Mouse (Mus musculus): ENCODE results near the gene Tet3.

The Tet3 gene

GRCm38 (mm10) chr6:83341387-83341786 lies 117.5 kb downstream of the Tet3 start:
- DNase-seq (ENCODE audit: low read depth in 1 of 2, low spot score in 2 of 2) = no peak

GRCm38 (mm10) chr6:83327591-83328190 lies 131.2 kb downstream of the Tet3 start:
- DNase-seq (ENCODE audit: low read depth in 1 of 2, low spot score in 2 of 2) = no peak

- no peak for DNase-seq (ENCODE audit: low read depth in 1 of 2, low spot score in 2 of 2)
These were observed 132.1 kb downstream of the Tet3 start for GRCm38 (mm10) chr6:83326761-83327160.

GRCm38 (mm10) chr6:83326394-83326736 lies 132.5 kb downstream of the Tet3 start:
- DNase-seq (ENCODE audit: low read depth in 1 of 2, low spot score in 2 of 2) = no peak

- DNase-seq (ENCODE audit: low read depth in 1 of 2, low spot score in 2 of 2) = peak; percentile 87 to 93
These were observed 133.1 kb downstream of the Tet3 start, which contains the start of the genes Mthfd2 and Mob1a for GRCm38 (mm10) chr6:83325525-83326393. Gene Mthfd2, minus strand, starts transcription at chr6:83325908. Gene Mob1a, plus strand, starts transcription at chr6:83326016.

GRCm38 (mm10) chr6:83323652-83324419 lies 135.0 kb downstream of the Tet3 start:
- no peak for DNase-seq (ENCODE audit: low read depth in 1 of 2, low spot score in 2 of 2)

- DNase-seq (ENCODE audit: low read depth in 1 of 2, low spot score in 2 of 2) = no peak
These were observed 136.1 kb downstream of the Tet3 start for GRCm38 (mm10) chr6:83322794-83323193.

- no peak for DNase-seq (ENCODE audit: low read depth in 1 of 2, low spot score in 2 of 2)
These were observed 137.0 kb downstream of the Tet3 start for GRCm38 (mm10) chr6:83321927-83322326.

- DNase-seq (ENCODE audit: low read depth in 1 of 2, low spot score in 2 of 2) = peak; percentile 56 to 80
These were observed 141.7 kb downstream of the Tet3 start for GRCm38 (mm10) chr6:83317108-83317741.

GRCm38 (mm10) chr6:83316022-83316421 lies 142.9 kb downstream of the Tet3 start:
- DNase-seq (ENCODE audit: low read depth in 1 of 2, low spot score in 2 of 2) = no peak

- DNase-seq (ENCODE audit: low read depth in 1 of 2, low spot score in 2 of 2) = no peak
These were observed 143.6 kb downstream of the Tet3 start for GRCm38 (mm10) chr6:83315293-83315692.

- no peak for DNase-seq (ENCODE audit: low read depth in 1 of 2, low spot score in 2 of 2)
These were observed 146.4 kb downstream of the Tet3 start for GRCm38 (mm10) chr6:83312514-83312913.

Data from monocyte, adult 2 months (primary cell).